Mouse (Mus musculus) cerebellum, adult 9-10 months (tissue): Measurements from ENCODE around the gene Fam131c.

Experiments used
- DNase-seq: peaks from one replicate; pipeline ENCODE4 v3.0.0; 2022

The Fam131c gene

DNA sequence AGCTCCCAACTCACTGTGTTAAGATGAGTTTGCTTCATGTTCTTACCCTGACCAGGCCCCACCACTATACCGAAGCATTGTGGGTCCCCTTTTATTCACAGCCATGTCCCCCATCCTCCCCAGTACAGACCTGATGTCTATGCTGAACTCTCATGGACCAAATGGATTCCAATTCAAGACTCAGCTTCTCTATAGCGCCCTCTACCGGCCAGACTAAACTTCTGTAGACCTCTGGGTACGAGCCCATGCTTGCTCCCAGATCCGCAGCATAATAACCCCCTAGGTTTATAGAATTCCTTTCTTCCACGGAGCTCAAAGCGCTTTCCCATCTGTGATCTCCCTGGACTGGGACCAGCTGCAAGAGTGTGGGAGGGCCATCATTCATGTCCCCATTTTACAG lies 7.2 kb upstream of the Fam131c start:
- DNase-seq, result no peak

- peak; percentile 72 for DNase-seq
Measured at GRCm38 (mm10) chr4:141362937-141363548, 5.0 kb upstream of the Fam131c start.

- no peak for DNase-seq
Measured at GRCm38 (mm10) chr4:141365126-141365525, 2.9 kb upstream of the Fam131c start.

DNA sequence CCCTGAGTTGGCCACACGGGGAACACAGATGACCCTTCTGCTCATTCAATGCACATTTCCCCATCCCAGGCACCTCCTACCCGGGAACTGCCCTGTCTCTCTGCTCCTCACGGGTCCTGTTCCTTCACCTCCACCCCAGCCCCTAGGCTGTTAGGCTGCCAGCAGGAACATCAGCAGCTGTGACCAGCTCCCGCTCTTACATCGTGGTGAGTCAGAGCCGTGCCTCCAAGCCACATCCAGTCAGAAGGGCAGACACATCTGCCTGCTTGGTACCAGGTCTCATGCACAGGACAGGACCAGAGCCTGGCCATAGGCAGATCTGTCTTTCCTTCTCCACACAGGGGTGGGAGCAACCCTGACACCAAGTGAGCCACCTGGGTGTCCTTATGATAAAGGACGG lies 2.1 kb upstream of the Fam131c start:
- no peak for DNase-seq

DNA sequence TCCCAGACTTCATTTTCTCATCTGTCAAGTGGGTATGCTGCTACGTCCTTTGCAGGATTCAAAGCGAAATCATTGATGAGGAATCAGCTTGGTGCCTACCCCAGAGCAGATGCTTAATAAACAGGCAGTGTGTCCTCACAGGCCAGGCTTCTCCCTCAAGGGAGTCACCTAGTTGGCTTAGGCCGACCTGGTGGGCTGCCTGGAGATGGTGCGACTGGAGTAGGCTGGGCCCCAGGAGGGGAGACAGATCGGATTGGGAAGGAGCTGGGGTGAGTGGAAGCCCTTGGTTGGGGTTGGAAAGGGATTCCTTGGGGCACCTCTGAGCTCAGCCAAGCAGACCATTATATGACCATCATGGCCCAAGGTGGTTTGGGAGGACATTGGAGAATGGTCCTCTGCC lies 4.4 kb downstream of the Fam131c start:
- DNase-seq, result no peak

DNA sequence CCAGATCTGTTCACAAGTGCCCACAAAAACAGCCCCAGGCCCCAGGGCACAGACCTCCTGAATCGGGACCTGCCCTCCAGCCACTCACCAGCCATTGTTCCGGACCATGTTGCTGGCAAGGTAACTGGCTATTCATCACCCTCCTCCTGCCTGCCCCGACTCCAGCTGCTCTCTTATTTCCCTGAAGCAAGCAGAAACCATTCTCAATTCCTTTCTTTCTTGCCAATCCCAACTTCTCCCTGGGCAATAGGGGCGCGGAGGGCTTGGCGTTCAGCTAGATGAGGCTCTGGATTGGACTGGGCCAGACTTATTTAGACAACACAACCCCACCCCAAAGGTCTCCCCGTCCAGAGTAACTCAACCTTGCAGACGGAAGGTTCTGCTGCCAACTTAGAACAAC lies 11.7 kb downstream of the Fam131c start:
- DNase-seq, result no peak

GRCm38 (mm10) chr4:141382406-141382805 lies 14.4 kb downstream of the Fam131c start:
- DNase-seq, result no peak

- peak; percentile 60 for DNase-seq
Measured at GRCm38 (mm10) chr4:141385275-141385674, 17.3 kb downstream of the Fam131c start.

DNA sequence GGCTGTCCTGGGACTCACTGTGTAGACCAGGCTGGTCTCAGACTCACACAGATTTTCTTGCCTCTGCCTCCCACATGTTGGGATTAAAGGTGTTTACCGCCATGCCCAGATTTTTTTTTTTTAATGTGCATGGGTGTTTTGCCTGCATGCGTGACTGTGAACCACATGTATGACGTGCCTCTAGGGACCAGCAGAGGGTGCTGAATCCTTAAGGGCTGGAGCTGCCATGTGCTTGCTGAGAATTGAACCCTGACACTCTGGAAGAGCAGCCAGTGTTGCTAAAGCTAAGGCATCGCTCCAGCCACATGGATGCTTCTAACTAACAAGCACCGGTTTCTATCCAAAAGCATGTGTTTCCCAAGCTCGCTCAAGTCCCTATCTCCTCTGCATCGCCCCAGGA lies 18.1 kb downstream of the Fam131c start:
- DNase-seq, result no peak

DNA sequence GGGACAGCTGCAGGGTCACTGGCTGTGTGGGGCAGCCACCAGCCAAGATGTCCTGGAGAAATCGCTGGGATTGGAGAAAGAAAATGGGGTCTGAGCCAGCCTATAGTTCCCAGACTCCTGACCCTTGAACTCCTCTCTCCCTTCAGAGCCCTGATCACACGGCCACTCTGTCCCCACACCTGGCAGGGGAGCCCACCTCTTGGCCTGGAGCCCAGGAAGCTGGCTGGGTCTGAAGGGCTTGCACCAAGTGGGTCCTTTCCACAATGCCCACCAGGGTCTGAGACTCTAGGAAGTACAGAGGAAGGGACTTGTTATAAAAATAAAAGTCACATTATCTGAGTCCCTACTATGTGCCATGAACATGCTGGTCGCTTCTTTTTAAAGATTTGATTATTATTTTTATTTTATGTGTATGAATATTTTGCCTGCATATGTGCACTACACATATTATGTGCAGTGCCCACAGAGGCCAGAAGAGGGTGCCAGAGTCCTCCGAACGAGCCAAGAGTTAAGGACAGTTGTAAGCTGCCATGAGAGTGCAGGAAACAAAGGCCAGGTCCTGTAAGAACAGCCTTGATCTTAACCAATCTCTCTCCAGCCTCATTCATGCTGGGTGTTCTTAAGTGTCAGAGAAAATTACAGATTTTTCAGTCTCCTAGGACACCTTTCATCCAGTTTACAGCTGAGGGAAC lies 19.2 kb downstream of the Fam131c start:
- peak; percentile 60 for DNase-seq

GRCm38 (mm10) chr4:141387933-141388332 lies 19.9 kb downstream of the Fam131c start:
- no peak for DNase-seq

GRCm38 (mm10) chr4:141389366-141390150 lies 21.5 kb downstream of the Fam131c start:
- no peak for DNase-seq

DNA sequence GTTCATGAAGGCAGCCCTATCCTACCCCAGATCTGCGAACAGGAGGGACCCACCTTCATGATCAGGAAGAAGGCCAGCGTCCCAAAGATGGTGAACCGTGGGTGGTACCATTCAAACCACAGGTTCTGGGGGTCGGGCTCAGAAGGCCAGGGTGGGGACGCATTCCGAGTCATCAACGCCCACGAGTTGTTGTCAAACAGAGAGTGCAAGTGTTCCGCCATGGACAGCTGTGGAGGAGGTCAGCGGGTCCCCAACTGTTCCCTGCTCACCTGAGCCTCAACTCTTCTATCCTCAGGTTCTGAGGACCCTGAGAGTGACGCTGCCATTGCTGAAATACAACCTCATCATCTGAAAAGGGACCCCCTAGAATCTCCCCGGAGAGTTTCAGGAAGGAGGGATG lies 23.3 kb downstream of the Fam131c start:
- DNase-seq, result no peak

DNA sequence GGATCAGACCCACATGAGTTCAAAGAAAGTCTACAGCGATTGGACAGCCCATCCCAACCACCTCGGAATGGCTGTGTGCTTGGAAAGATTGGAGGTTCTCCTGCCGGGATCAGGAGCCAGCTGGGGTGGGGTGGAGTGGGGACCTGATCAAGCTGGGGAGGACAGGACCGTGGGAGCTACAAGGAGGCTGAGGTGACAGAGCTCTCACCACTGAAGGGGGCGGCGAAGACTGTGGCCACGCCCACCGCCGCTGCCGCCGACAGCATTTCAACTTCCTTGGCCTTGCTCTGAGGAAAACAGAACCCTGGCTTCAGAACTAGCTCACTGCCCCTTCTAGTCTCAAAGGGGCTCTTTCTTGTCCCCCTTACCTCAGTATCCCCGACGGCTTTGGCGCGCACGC lies 26.7 kb downstream of the Fam131c start:
- no peak for DNase-seq

DNA sequence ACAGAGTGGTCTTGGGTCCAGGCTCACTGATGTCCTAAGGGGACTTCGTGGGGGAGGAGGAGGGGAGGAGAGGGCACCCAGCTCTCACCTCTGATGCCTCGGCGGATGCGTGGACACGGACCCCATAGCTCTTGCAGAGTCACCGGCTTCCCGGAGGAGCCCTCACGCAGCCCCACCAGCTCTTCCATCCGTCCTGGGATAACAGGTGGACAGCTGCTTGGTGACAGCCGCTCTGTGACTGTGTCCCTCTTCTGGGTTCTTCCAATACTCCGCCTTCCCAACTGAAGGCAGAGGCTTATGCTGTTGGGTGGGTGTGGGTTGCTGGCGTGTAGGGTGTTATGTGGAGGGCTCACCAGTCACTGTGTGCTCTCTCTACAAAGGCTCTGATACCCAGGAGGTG lies 29.8 kb downstream of the Fam131c start:
- DNase-seq, result no peak

GRCm38 (mm10) chr4:141398545-141398944 lies 30.5 kb downstream of the Fam131c start, which contains the start of gene Clcnka:
Gene Clcnka, minus strand, starts transcription at chr4:141398724.
- DNase-seq, result no peak

DNA sequence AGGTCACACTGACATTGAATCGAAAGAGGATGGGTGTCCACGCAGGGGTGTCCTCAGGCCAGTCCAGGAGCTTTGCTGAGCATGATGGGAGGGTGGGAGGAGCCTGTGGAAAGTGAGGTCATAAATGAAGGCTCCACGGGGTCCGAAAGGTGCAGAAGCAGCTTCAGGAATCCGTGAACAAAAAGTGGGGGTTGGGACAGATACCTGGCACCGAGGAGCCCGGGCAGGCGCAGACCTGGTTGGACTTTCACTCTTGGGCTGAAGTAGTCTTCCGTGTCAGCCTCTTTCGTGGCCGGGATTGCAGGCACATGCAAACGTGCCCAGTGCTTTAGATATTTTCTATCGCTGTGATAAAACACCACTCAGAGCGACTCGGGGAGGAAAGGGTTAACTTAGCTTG lies 32.2 kb downstream of the Fam131c start:
- DNase-seq, result no peak

- DNase-seq, result peak; percentile 86
Measured at GRCm38 (mm10) chr4:141404518-141405313, 36.7 kb downstream of the Fam131c start.

- DNase-seq, result no peak
Measured at GRCm38 (mm10) chr4:141405314-141405622, 37.2 kb downstream of the Fam131c start.

DNA sequence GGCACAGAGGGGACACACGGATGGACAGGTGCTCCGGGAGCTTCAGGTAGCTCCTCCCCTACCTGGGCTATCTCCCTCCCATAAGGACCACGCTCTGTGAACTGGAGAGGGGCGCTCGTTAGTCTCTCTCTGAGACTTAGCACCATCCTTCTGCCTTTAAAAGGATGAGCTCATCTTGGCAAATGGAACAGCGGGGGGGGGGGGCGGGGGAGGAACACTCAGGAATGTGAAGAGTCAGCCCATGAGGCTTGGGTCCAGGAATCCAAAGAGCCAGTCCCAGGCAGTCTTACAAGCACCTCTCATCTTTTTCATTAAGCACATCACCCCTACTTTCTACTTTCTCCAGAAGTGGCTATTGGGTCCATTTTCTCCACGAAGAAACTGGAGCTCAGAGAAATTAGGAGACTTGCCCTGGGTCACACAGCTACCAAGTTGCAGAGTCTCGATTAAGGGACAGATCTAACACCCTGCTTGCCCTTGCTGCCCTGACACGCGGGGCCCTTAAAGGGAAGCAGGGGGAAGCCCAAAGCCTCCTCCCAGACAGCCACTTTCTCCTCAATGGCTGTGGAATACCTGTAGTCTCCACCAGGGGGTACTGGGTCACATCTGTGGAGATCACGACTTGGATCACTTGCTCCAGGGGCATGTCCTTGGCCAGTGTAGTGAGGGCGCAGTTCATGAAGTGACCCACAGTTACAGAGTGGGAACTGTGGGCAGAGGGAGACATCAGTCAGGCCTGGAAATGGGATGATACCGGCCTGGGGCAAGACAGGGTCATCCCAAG lies 38.7 kb downstream of the Fam131c start:
- DNase-seq, result no peak

DNA sequence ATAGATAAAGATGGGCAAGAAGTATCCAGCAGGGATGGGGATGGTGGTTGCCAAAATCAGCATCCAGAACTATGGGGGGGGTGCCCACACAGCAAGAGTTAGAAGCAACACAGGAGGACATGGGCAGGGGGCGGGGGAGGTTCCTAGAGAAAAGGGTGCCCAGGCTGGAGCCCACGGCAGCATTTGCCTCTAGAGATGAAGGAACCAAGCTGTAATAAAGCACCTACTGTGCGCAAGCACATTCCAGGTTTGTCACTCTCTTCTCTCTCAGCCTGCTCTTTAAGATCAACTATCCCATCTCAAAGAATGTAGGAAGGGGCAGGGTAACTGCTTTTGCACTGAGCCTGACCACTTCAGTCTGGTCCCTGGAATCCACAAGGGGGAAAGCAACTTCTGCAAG lies 40.6 kb downstream of the Fam131c start:
- DNase-seq, result no peak

GRCm38 (mm10) chr4:141411430-141411992 lies 43.5 kb downstream of the Fam131c start:
- no peak for DNase-seq
